Mouse (Mus musculus): ENCODE data around the gene Pkn3. TPM values are rescaled to one million over a fixed set of nuclear protein-coding genes. Genes with fewer than 3 reads are reported as not detected.

The Pkn3 gene
- total RNA-seq (2021): 10 to 100 TPM in 1 of 2 experiments, 1 to 10 TPM in 1; 8.8 to 10.4 TPM
- polyA plus RNA-seq (2012; rRNA removed): 13.6 and 15.0 TPM in 2 replicates
- long read RNA-seq, partial matches to known transcripts: 0 of 3 reads
- long read RNA-seq, other reads (novel, unspliced or antisense): 2 of 3 reads

GRCm38 (mm10) chr2:30077502-30078348 lies at the start of gene Pkn3:
TSS of gene Pkn3 (plus strand) at chr2:30077684.
- H3K79me2 ChIP-seq (replicated peaks; ENCODE audit: control insufficient read depth, insufficient read depth, low read length): no peaks in the 10 kb centered on the region
- intact Hi-C loops (cut with DNase I): loop anchor here (1.0 kb wide), 1 partner anchor 16 kb away; the partner anchor contains the start of gene Zdhhc12
- DNase-seq: peak; percentile 88 to 93
- peaks cover 5% of the 10 kb centered on the region for H3K4me1 ChIP-seq (ENCODE audit: control insufficient read depth, insufficient read depth, low read length)
- no peaks in the 10 kb centered on the region for H3K36me3 ChIP-seq (ENCODE audit: control insufficient read depth, insufficient read depth, low read length)
- H3K4me3 ChIP-seq: peak within 1 kb of the TSS; percentile 67
- H3K27me3 ChIP-seq (ENCODE audit: control insufficient read depth, insufficient read depth, low read length): no peaks in the 10 kb centered on the region
- TF ChIP-seq EP300 (IDR thresholded peaks at IDR 0.05; ENCODE audit: insufficient read depth, low read depth, low read length) (peak; percentile 27; the same call in 1 of the 2 replicates), CTCF (IDR thresholded peaks at IDR 0.05) (peak; percentile 65), POLR2A (IDR thresholded peaks at IDR 0.05; ENCODE audit: insufficient read depth, low read depth, low read length) (0 out of 2 replicates have a peak, but pooled peaks have one; percentile 32)
- H3K27ac ChIP-seq: peak within 1 kb of the TSS; percentile 91
- H3K9ac ChIP-seq (ENCODE audit: low read depth, low read length): peak within 1 kb of the TSS; percentile 55
- under 1% methylated on average over 53 of the region's 53 CpGs for WGBS

GRCm38 (mm10) chr2:30032244-30032846 lies 45.1 kb upstream of the Pkn3 start:
- TF ChIP-seq POLR2A (IDR thresholded peaks at IDR 0.05; ENCODE audit: insufficient read depth, low read depth, low read length) (no peak), CTCF (IDR thresholded peaks at IDR 0.05) (peak; percentile 44)
- Histone ChIP-seq H3K9ac (ENCODE audit: low read depth, low read length) (no peak overlapping the region), H3K27me3 (ENCODE audit: control insufficient read depth, insufficient read depth, low read length) (no peaks in the 10 kb centered on the region), H3K4me1 (ENCODE audit: control insufficient read depth, insufficient read depth, low read length) (no peaks in the 10 kb centered on the region), H3K36me3 (ENCODE audit: control insufficient read depth, insufficient read depth, low read length) (no peaks in the 10 kb centered on the region), H3K27ac (no peak overlapping the region), H3K79me2 (replicated peaks; ENCODE audit: control insufficient read depth, insufficient read depth, low read length) (no peaks in the 10 kb centered on the region), H3K4me3 (no peak overlapping the region)
- no peak for DNase-seq
- intact Hi-C loops (cut with DNase I): no loop called here
- WGBS: 51% methylated on average over 11 of the region's 11 CpGs

- intact Hi-C loops (cut with DNase I): no loop called here
- Histone ChIP-seq H3K4me3 (no peak overlapping the region), H3K79me2 (replicated peaks; ENCODE audit: control insufficient read depth, insufficient read depth, low read length) (no peaks in the 10 kb centered on the region), H3K4me1 (ENCODE audit: control insufficient read depth, insufficient read depth, low read length) (no peaks in the 10 kb centered on the region), H3K27me3 (ENCODE audit: control insufficient read depth, insufficient read depth, low read length) (no peaks in the 10 kb centered on the region), H3K27ac (no peak overlapping the region), H3K9ac (ENCODE audit: low read depth, low read length) (no peak overlapping the region), H3K36me3 (ENCODE audit: control insufficient read depth, insufficient read depth, low read length) (no peaks in the 10 kb centered on the region)
- WGBS: 64% methylated on average over 6 of the region's 6 CpGs
- no peak for DNase-seq
- no peak for TF ChIP-seq CTCF (IDR thresholded peaks at IDR 0.05)
These were observed 44.5 kb upstream of the Pkn3 start for GRCm38 (mm10) chr2:30032957-30033356.

- WGBS: 69% methylated on average over 2 of the region's 2 CpGs
- no peaks in the 10 kb centered on the region for H3K27me3 ChIP-seq (ENCODE audit: control insufficient read depth, insufficient read depth, low read length)
- no peak overlapping the region for H3K4me3 ChIP-seq
- H3K27ac ChIP-seq: no peak overlapping the region
- H3K79me2 ChIP-seq (replicated peaks; ENCODE audit: control insufficient read depth, insufficient read depth, low read length): no peaks in the 10 kb centered on the region
- H3K9ac ChIP-seq (ENCODE audit: low read depth, low read length): no peak overlapping the region
- H3K36me3 ChIP-seq (ENCODE audit: control insufficient read depth, insufficient read depth, low read length): no peaks in the 10 kb centered on the region
- H3K4me1 ChIP-seq (ENCODE audit: control insufficient read depth, insufficient read depth, low read length): peaks cover 2% of the 10 kb centered on the region; the same call in 1 of the 2 replicates
- no peak for DNase-seq
- TF ChIP-seq CTCF (IDR thresholded peaks at IDR 0.05) (no peak), POLR2A (IDR thresholded peaks at IDR 0.05; ENCODE audit: insufficient read depth, low read depth, low read length) (no peak), EP300 (IDR thresholded peaks at IDR 0.05; ENCODE audit: insufficient read depth, low read depth, low read length) (no peak)
- intact Hi-C loops (cut with DNase I): no loop called here
These were observed 39.7 kb upstream of the Pkn3 start for GRCm38 (mm10) chr2:30037762-30038161.

GRCm38 (mm10) chr2:30038370-30038769 lies 39.1 kb upstream of the Pkn3 start:
- H3K27me3 ChIP-seq (ENCODE audit: control insufficient read depth, insufficient read depth, low read length): no peaks in the 10 kb centered on the region
- 93% methylated on average over 10 of the region's 10 CpGs for WGBS
- H3K9ac ChIP-seq (ENCODE audit: low read depth, low read length): no peak overlapping the region
- peaks cover 2% of the 10 kb centered on the region; the same call in 1 of the 2 replicates for H3K4me1 ChIP-seq (ENCODE audit: control insufficient read depth, insufficient read depth, low read length)
- DNase-seq: no peak
- H3K4me3 ChIP-seq: no peak overlapping the region
- no peak overlapping the region for H3K27ac ChIP-seq
- H3K36me3 ChIP-seq (ENCODE audit: control insufficient read depth, insufficient read depth, low read length): no peaks in the 10 kb centered on the region
- no peaks in the 10 kb centered on the region for H3K79me2 ChIP-seq (replicated peaks; ENCODE audit: control insufficient read depth, insufficient read depth, low read length)
- intact Hi-C loops (cut with DNase I): no loop called here
- TF ChIP-seq CTCF (IDR thresholded peaks at IDR 0.05) (no peak), EP300 (IDR thresholded peaks at IDR 0.05; ENCODE audit: insufficient read depth, low read depth, low read length) (no peak), POLR2A (IDR thresholded peaks at IDR 0.05; ENCODE audit: insufficient read depth, low read depth, low read length) (no peak)

GRCm38 (mm10) chr2:30039687-30040086 lies 37.8 kb upstream of the Pkn3 start:
- H3K27ac ChIP-seq: no peak overlapping the region
- peaks cover 2% of the 10 kb centered on the region; the same call in 1 of the 2 replicates for H3K4me1 ChIP-seq (ENCODE audit: control insufficient read depth, insufficient read depth, low read length)
- no peaks in the 10 kb centered on the region for H3K36me3 ChIP-seq (ENCODE audit: control insufficient read depth, insufficient read depth, low read length)
- H3K79me2 ChIP-seq (replicated peaks; ENCODE audit: control insufficient read depth, insufficient read depth, low read length): no peaks in the 10 kb centered on the region
- H3K9ac ChIP-seq (ENCODE audit: low read depth, low read length): no peak overlapping the region
- no peaks in the 10 kb centered on the region for H3K27me3 ChIP-seq (ENCODE audit: control insufficient read depth, insufficient read depth, low read length)
- no peak overlapping the region for H3K4me3 ChIP-seq
- intact Hi-C loops (cut with DNase I): loop anchor here (5.0 kb wide), 1 partner anchor 123 kb away; no protein-coding TSS in a partner anchor
- no peak for DNase-seq
- TF ChIP-seq EP300 (IDR thresholded peaks at IDR 0.05; ENCODE audit: insufficient read depth, low read depth, low read length): no peak
- TF ChIP-seq POLR2A (IDR thresholded peaks at IDR 0.05; ENCODE audit: insufficient read depth, low read depth, low read length): no peak
- no peak for TF ChIP-seq CTCF (IDR thresholded peaks at IDR 0.05)

All from heart, adult 2 months (tissue).